Mouse (Mus musculus) bone marrow, adult 2 months (tissue): ENCODE measurements around the gene Bgn. TPM values are rescaled to one million over a fixed set of nuclear protein-coding genes. Genes with fewer than 3 reads are reported as not detected.
A peak's percentile ranks its signal among the peaks of the same experiment; 100 is the strongest.

Source experiments
- H3K27ac ChIP-seq: fragments of 200-500 bp; 2 replicates; pipeline ENCODE4 v1.5.1; 2012; ENCODE audit warnings: low read depth, mild to moderate bottlenecking, control low read depth, inconsistent platforms, low read length; ENCODE audit not compliant: control insufficient read depth, poor library complexity, insufficient read depth
- H3K4me1 ChIP-seq: fragments of 200-500 bp; 2 replicates; pipeline ENCODE4 v1.6.1; 2011; ENCODE audit warnings: low read length; ENCODE audit not compliant: control insufficient read depth, insufficient read depth
- H3K4me3 ChIP-seq: fragments of 200-500 bp; replicated peaks from 2 replicates; pipeline ENCODE3; 2011; ENCODE audit warnings: mild to moderate bottlenecking, low read depth, low read length, control low read depth; ENCODE audit not compliant: control insufficient read depth
- CTCF ChIP-seq: fragments of 200-500 bp; IDR thresholded peaks from 2 replicates; pipeline ENCODE4 v1.5.1; 2011; ENCODE audit warnings: low read length, control low read depth; ENCODE audit not compliant: control insufficient read depth, insufficient read depth
- POLR2A ChIP-seq: fragments of 200-500 bp; IDR thresholded peaks from 2 replicates; pipeline ENCODE4 v1.6.1; 2011; ENCODE audit warnings: low read depth, mild to moderate bottlenecking, control low read depth, low read length, borderline replicate concordance; ENCODE audit not compliant: control insufficient read depth
- WGBS: fragments of 180-500 bp; shearing (Covaris S2); methylation state at CpG from one replicate; pipeline ENCODE4 v1.1.7; 2018; 5-methylcytosine and 5-hydroxymethylcytosine counted together
- polyA plus RNA-seq: library from polyadenylated mRNA; stranded (reverse); fragments of >200 nt; gene quantifications from 2 replicates; pipeline ENCODE4 v1.2.4, GENCODE M21; 2011; ENCODE audit warnings: low replicate concordance; ENCODE audit not compliant: missing spikeins, insufficient read depth, insufficient read length

The Bgn gene
- 53.3 and 140 TPM in 2 replicates for polyA plus RNA-seq

DNA sequence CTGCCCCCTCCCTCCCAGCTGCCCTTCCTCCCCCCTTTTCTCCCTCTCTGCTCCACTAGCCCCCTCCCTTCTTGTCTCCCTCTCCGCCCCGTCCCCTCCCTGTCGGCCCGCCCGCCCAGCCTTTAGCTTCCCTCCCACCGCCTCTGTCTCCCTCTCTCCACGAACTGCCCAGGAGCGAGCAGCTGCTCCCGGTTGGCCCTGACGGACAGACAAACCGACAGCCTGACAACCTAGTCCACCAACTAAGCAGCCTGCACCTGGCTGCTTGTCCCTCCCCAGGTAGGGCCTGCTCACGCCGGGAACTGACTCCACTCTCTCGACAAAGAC, at the start of gene Bgn:
TSS of gene Bgn (plus strand) at position 119 of the 327 bp plus-strand sequence.
- 29% methylated on average over 14 of the region's 14 CpGs for WGBS
- H3K27ac ChIP-seq: no peak within 1 kb of the TSS
- H3K4me1 ChIP-seq: no peaks in the 10 kb centered on the region
- TF ChIP-seq CTCF (no peak), POLR2A (no peak)
- H3K4me3 ChIP-seq: no peak within 1 kb of the TSS

DNA sequence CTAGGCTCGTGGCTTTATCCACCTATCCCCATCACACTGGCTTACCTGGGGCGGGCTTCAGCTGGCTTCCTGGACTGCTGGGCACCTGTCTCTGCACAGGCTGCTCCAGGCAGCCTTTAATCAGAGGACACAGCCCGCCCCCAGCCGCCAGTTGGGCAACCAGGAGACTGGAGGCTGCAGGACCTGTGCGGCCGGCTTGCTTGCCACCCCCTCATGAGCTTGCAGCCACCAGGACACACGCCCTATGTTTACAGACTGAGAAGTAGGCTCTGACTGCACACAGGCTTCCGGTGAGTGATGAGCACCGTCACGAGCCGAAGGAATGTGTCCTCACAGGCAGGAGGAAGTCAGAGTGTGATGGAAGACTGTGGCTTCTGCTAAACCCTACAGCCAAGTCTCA, 48.1 kb upstream of the Bgn start, which contains the start of gene Trex2:
TSS of gene Trex2 (minus strand) at position 93 of the 400 bp plus-strand sequence.
- 88% methylated on average over 10 of the region's 11 CpGs for WGBS
- no peak within 1 kb of the TSS for H3K27ac ChIP-seq
- H3K4me3 ChIP-seq: no peak within 1 kb of the TSS
- no peak for TF ChIP-seq POLR2A
- no peak for TF ChIP-seq CTCF
- H3K4me1 ChIP-seq: no peaks in the 10 kb centered on the region

DNA sequence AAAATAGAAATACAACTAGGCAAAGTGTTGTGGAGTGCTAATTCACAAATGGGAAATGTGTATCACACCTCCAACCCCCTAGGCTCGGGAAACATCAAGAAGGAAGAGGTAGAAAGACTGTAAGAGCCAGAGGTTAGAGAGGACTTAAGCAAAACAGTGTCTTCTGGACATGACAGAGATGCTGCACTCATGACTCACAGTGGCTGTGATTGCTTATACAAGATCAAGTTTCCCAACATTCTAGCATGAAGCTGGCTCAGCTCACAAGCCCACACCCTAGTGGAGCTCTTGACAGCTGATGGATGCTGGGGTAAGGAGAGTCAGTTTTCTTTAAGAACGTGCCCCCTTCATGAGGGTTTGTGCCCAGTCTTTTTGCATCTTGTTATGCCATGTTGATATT, 42.0 kb upstream of the Bgn start:
- 68% methylated on average over 2 of the region's 2 CpGs for WGBS
- TF ChIP-seq CTCF (no peak), POLR2A (no peak)
- Histone ChIP-seq H3K27ac (no peak overlapping the region), H3K4me1 (no peaks in the 10 kb centered on the region), H3K4me3 (no peak overlapping the region)

DNA sequence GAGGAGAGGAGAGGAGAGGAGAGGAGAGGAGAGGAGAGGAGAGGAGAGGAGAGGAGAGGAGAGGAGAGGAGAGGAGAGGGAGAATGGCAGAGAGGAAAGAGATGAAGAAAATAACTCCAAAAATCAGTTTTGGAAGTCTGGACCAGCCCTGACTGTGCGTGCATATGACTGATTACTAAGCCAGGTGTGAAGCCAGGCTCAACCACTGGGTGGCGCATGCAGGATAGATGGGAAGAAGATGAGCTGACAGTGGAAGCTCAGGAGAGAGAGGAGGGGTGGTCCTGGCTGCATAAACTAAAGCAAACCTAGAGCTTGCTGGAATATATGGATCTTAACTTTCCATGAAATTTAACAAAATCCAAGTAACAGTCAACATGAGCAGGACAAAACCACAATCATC, 31.5 kb upstream of the Bgn start:
- TF ChIP-seq POLR2A: no peak
- TF ChIP-seq CTCF: peak; percentile 78
- 35% methylated on average over 2 of the region's 2 CpGs for WGBS
- Histone ChIP-seq H3K27ac (no peak overlapping the region), H3K4me3 (no peak overlapping the region), H3K4me1 (no peaks in the 10 kb centered on the region)

DNA sequence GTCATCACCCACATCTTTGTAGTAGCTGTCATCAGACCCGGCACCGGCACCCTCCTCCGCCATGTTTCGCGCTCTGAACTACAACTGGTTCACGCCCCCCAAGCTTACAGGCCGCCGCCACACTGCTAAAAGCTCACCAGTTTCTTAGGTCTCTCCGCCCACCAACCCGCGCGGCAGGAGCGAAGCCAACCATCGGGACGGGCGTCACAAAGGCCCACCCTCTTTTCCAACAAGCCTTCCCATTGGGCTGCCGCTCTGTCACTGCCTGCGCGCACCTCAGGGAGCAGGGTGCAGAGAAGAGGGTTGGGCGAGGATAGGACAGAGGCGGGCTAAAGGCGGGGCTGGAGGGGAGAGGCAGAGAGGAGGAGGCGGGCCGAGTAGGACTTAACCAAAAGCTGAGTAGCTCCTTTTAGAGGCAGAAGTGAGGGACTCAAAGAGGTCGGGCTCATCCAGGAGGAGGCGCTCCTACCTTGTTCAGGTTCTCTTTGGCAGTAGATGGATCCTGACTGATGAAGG, 24.5 kb upstream of the Bgn start, which contains the start of gene Haus7:
TSS of gene Haus7 (minus strand) at position 168 of the 516 bp plus-strand sequence.
- 16% methylated on average over 25 of the region's 26 CpGs for WGBS
- Histone ChIP-seq H3K4me3 (peak within 1 kb of the TSS; percentile 96), H3K4me1 (no peaks in the 10 kb centered on the region), H3K27ac (no peak within 1 kb of the TSS)
- TF ChIP-seq CTCF (peak; percentile 44), POLR2A (0 out of 2 replicates have a peak, but pooled peaks have one; percentile 32)

DNA sequence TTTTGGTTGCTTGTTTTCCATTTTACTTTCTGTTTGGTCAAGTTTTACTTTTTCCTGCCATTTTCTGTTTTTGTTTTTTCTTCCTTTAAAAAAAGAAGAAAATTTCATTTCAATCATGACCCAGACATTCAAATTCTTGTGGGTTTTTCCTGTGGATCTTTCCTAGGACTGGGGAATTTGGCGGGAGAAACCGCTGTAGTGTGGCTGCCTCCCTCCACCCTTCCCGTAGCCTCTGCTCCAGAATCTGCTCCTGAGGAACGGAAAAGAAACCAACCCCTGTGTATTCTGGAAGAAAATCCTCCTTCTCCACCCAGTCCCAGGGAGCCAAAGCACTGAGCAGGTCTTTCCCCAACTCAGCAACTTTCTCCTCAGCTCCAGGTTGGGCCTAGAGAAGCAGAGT, 22.6 kb upstream of the Bgn start:
- no peak overlapping the region for H3K4me3 ChIP-seq
- no peaks in the 10 kb centered on the region for H3K4me1 ChIP-seq
- 78% methylated on average over 4 of the region's 4 CpGs for WGBS
- no peak for TF ChIP-seq POLR2A
- no peak for TF ChIP-seq CTCF
- H3K27ac ChIP-seq: no peak overlapping the region

DNA sequence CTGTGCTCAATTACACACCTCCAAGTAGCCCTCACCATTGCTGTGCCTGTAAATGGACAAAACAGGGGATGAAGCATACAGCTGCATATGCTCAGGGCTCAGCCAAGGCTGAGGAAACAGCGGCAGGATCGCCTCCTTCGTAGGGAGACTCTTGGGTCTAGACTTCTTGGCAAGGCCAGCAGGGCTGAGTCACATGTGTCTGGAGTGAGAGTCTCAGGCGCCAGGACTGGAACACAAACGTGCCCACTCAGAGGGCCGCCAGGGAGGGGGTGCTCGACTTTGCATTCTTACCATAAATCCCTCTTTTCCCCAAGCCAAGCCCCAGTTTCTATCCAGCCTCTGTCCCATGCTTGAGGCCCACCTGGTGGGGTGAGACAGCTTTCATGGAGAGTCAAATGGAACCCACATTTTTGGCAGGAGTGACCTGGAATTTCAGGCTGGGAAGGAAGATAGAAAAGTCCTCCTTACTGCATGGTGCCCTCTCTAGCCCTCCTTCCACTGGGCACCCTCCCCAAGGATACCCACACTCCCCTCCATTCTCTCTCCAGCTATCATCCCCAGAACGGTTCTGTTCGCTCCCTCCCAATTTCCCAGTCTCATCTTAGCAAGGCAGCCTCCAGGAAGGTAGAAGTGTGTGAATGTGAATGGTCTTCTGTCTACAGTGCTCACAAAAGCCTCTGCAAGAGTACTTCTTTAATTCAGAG, 17.8 kb upstream of the Bgn start:
- no peak for TF ChIP-seq POLR2A
- TF ChIP-seq CTCF: no peak
- H3K4me1 ChIP-seq: no peaks in the 10 kb centered on the region
- WGBS: 67% methylated on average over 9 of the region's 9 CpGs
- H3K4me3 ChIP-seq: no peak overlapping the region
- no peak overlapping the region for H3K27ac ChIP-seq

DNA sequence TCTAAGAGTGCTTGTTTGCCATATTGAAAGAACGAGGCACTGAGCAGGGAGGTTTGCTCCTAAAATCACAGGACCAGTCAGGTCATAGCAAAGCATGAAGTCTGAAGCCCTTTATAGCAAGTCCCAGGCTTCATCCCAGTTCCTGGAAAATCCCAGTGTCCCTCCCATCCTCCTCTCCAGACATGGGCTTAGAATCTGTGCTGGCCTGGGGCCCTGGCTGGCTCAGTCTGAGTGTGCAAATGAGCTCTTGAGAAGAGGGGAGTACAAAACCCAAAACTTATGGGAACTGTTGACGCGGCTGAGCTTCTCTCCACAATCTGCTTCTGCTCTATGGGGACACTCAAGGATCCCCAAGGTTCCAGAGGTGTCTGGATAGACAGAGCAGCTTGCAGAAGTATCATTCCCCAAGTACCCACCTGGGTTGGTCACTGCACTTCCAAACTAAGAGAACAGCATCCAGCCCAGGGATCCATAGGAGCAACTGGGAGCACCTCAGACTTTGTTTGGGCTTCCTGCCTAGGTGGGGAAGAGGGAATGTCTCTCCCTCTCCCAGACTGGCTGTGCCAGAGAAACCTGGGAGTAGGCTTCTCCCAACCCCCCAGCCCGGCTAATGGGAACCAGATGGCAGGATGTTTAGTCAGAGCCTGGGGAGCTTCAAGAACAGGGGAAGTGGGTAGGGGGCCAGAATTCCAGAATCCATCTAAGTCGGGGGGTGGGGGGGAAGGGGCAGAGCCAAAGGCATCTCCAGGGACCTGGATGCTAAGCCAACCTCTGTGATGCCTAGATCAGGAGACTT, 15.8 kb upstream of the Bgn start:
- TF ChIP-seq POLR2A (no peak), CTCF (no peak)
- no peaks in the 10 kb centered on the region for H3K4me1 ChIP-seq
- no peak overlapping the region for H3K27ac ChIP-seq
- H3K4me3 ChIP-seq: no peak overlapping the region
- 73% methylated on average over 5 of the region's 5 CpGs for WGBS
